Mouse (Mus musculus): ENCODE measurements at regions not wholly inside any gene's neighbourhood (a gene's known extent, or its start where the extent isn't known, plus 50 kb on each side); places are given as distances from the start of the nearest gene placed in this dataset.

DNA sequence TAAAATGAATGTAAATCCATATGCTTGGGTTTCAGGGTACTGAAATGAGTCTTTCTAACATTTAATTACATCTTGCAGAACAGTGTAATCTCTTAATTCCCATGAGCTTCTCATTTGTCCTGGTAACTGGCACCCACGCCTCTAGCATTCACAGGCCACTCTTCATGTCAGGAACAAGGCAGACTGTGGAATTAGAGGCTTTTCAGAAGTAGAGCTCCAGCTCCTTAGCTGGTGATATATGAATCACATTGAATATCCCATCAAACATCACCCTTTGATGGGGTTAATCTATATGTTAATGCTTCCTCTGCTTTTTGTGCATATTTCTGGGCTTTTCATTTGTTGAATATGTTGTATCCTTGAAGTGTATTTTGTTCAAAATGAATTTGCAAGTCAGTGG is 329.7 kb downstream of the Pcdh10 start:
- no peak for TF ChIP-seq CTCF (IDR thresholded peaks at IDR 0.05; ENCODE audit: borderline replicate concordance, insufficient read depth, low read depth, low read length)
- TF ChIP-seq POLR2A (IDR thresholded peaks at IDR 0.05; ENCODE audit: borderline replicate concordance, insufficient read depth, low read length), result no peak
